Mouse (Mus musculus): ENCODE measurements around the gene Gm16867. TPM values are rescaled to one million over a fixed set of nuclear protein-coding genes. Genes with fewer than 3 reads are reported as not detected.
"Not testable (repeated sequence)": the region's sequence is repeated elsewhere in the genome, so short reads cannot be mapped to it uniquely, and the experiment has no call there.

Gm16867 gene
- polyA plus RNA-seq, 1 experiment from 2014 or later, result not detected

GRCm38 (mm10) chr14:69440955-69441354 lies 62.2 kb downstream of the Gm16867 start:
- H3K9ac ChIP-seq (replicated peaks); ATAC-seq; H3K4me3 ChIP-seq (ENCODE audit: low read depth, low read length); H3K36me3 ChIP-seq (replicated peaks; ENCODE audit: insufficient read depth, low read length); H3K4me1 ChIP-seq (ENCODE audit: insufficient read depth); H3K27ac ChIP-seq (ENCODE audit: low read depth); H3K9me3 ChIP-seq (ENCODE audit: low read length); H3K27me3 ChIP-seq (ENCODE audit: insufficient read depth, low read length); H3K4me2 ChIP-seq (ENCODE audit: low read depth, low read length); DNase-seq: not testable (repeated sequence)
- WGBS (ENCODE audit: insufficient replicate concordance), result no CpG with 5 or more reads among the region's 7 CpGs

- H3K4me1 ChIP-seq (ENCODE audit: insufficient read depth); H3K36me3 ChIP-seq (replicated peaks; ENCODE audit: insufficient read depth, low read length); H3K9ac ChIP-seq (replicated peaks); H3K9me3 ChIP-seq (ENCODE audit: low read length); H3K27ac ChIP-seq (ENCODE audit: low read depth); H3K4me3 ChIP-seq (ENCODE audit: low read depth, low read length); DNase-seq; H3K27me3 ChIP-seq (ENCODE audit: insufficient read depth, low read length); ATAC-seq; H3K4me2 ChIP-seq (ENCODE audit: low read depth, low read length): not testable (repeated sequence)
- WGBS (ENCODE audit: insufficient replicate concordance), result no CpG with 5 or more reads among the region's 7 CpGs
Measured at GRCm38 (mm10) chr14:69438678-69439214, 64.4 kb downstream of the Gm16867 start.

- not testable (repeated sequence) for H3K4me1 ChIP-seq (ENCODE audit: insufficient read depth); ATAC-seq; H3K4me2 ChIP-seq (ENCODE audit: low read depth, low read length); H3K36me3 ChIP-seq (replicated peaks; ENCODE audit: insufficient read depth, low read length); H3K27ac ChIP-seq (ENCODE audit: low read depth); H3K4me3 ChIP-seq (ENCODE audit: low read depth, low read length); DNase-seq; H3K27me3 ChIP-seq (ENCODE audit: insufficient read depth, low read length); H3K9me3 ChIP-seq (ENCODE audit: low read length); H3K9ac ChIP-seq (replicated peaks)
- WGBS (ENCODE audit: insufficient replicate concordance), result no CpG with 5 or more reads among the region's 7 CpGs
Measured at GRCm38 (mm10) chr14:69421003-69421402, 82.2 kb downstream of the Gm16867 start.

- not testable (repeated sequence) for H3K27me3 ChIP-seq (ENCODE audit: insufficient read depth, low read length); H3K9me3 ChIP-seq (ENCODE audit: low read length); H3K4me2 ChIP-seq (ENCODE audit: low read depth, low read length); ATAC-seq; DNase-seq; H3K27ac ChIP-seq (ENCODE audit: low read depth); H3K4me1 ChIP-seq (ENCODE audit: insufficient read depth); H3K9ac ChIP-seq (replicated peaks); H3K36me3 ChIP-seq (replicated peaks; ENCODE audit: insufficient read depth, low read length); H3K4me3 ChIP-seq (ENCODE audit: low read depth, low read length)
- no CpG with 5 or more reads among the region's 7 CpGs for WGBS (ENCODE audit: insufficient replicate concordance)
Measured at GRCm38 (mm10) chr14:69417545-69417944, 85.6 kb downstream of the Gm16867 start.

Other genes with a start within 250 kb of the Gm16867 start
- 0.04 TPM in 1 of 2 replicates, not detected in the other for gene Synb, start 209.1 kb downstream of the Gm16867 start, polyA plus RNA-seq (2015; fragmentation: Nextera tagmentation; extraction: Ambion mirVana)
- gene Gm27179, start 9.2 kb upstream of the Gm16867 start, polyA plus RNA-seq (2015; fragmentation: Nextera tagmentation; extraction: Ambion mirVana), result not detected in 2 replicates
- 4.2 and 4.7 TPM in 2 replicates for gene Entpd4b, start 52.1 kb upstream of the Gm16867 start, polyA plus RNA-seq (2015; fragmentation: Nextera tagmentation; extraction: Ambion mirVana)